Mouse (Mus musculus) intestine, embryonic 16.5 days (tissue): Measurements from ENCODE around the gene Mrps9. TPM values are rescaled to one million over a fixed set of nuclear protein-coding genes. Genes with fewer than 3 reads are reported as not detected.

Experiments used
- ATAC-seq: fragments of 200-750 bp; cut with Nextera tagmentation; 2 replicates; pipeline ENCODE4 v1.8.0; 2017; ENCODE audit warnings: moderate TSS enrichment, moderate library complexity
- H3K27ac ChIP-seq: fragments of 300-500 bp; sonication (generic); 2 replicates; pipeline ENCODE4 v1.5.1; 2014; ENCODE audit warnings: mild to moderate bottlenecking, low read length
- H3K27me3 ChIP-seq: fragments of 300-500 bp; sonication (generic); replicated peaks from 2 replicates; pipeline ENCODE4 v1.6.1; 2014; ENCODE audit warnings: low read length, control low read depth, mixed read lengths; ENCODE audit not compliant: control insufficient read depth, insufficient read depth
- H3K36me3 ChIP-seq: fragments of 300-500 bp; sonication (generic); 2 replicates; pipeline ENCODE4 v1.6.1; 2014; ENCODE audit warnings: low read length, control low read depth; ENCODE audit not compliant: control insufficient read depth, insufficient read depth
- H3K4me1 ChIP-seq: fragments of 300-500 bp; sonication (generic); 2 replicates; pipeline ENCODE4 v1.6.1; 2014; ENCODE audit warnings: low read length, control low read depth, mixed read lengths; ENCODE audit not compliant: control insufficient read depth, insufficient read depth
- H3K4me2 ChIP-seq: fragments of 300-500 bp; sonication (generic); 2 replicates; pipeline ENCODE4 v1.6.1; 2014; ENCODE audit warnings: low read depth, low read length, control low read depth
- H3K4me3 ChIP-seq: fragments of 300-500 bp; sonication (generic); 2 replicates; pipeline ENCODE4 v1.5.1; 2014; ENCODE audit warnings: mild to moderate bottlenecking, low read length
- H3K9ac ChIP-seq: fragments of 300-500 bp; sonication (generic); 2 replicates; pipeline ENCODE4 v1.6.1; 2014; ENCODE audit warnings: low read depth, low read length
- H3K9me3 ChIP-seq: fragments of 300-500 bp; sonication (generic); 2 replicates; pipeline ENCODE4 v1.6.1; 2016; ENCODE audit warnings: low read length, control low read depth; ENCODE audit not compliant: control insufficient read depth
- WGBS: fragments of 180-500 bp; shearing (Covaris S2); extraction: QIAGEN DNeasy Blood & Tissue Kit; methylation state at CpG from one replicate; pipeline ENCODE4 v1.1.7; 2014; 5-methylcytosine and 5-hydroxymethylcytosine counted together
- polyA plus RNA-seq: library from polyadenylated mRNA; unstranded; fragments of >200 nt; fragmentation: Nextera tagmentation; extraction: Ambion mirVana; gene quantifications from 2 replicates; pipeline ENCODE4 v1.2.1, GENCODE M21; 2015

The Mrps9 gene
- polyA plus RNA-seq, 1 experiment from 2014 or later: 65.6 TPM

DNA sequence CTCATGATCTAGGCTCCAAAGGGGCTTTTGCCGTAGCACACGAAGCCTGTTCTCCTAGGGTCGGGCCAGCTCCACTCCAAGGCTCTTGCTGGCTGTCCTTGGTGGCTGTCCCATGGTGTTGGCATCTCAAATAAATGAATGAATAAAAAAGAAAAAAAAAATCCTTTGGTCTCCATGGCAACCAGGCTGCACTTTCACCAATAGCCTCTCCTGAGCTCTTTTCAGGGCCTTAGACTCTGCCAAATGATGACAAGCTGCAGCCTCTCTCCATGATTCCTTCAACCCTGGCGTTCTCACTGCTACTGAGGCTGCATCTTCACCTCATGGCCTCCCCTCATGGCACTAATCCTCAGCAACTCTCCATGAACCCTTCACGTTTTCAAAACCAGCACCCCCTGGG is 72.9 kb downstream of the Mrps9 start:
- H3K4me3 ChIP-seq: no peak overlapping the region
- WGBS: 66% methylated on average over 5 of the region's 5 CpGs
- no peaks in the 10 kb centered on the region for H3K9me3 ChIP-seq
- no peaks in the 10 kb centered on the region for H3K4me1 ChIP-seq
- no peak overlapping the region for H3K27ac ChIP-seq
- no peak overlapping the region for H3K4me2 ChIP-seq
- no peaks in the 10 kb centered on the region for H3K36me3 ChIP-seq
- H3K9ac ChIP-seq: no peak overlapping the region
- H3K27me3 ChIP-seq: no peaks in the 10 kb centered on the region
- ATAC-seq: no peak

DNA sequence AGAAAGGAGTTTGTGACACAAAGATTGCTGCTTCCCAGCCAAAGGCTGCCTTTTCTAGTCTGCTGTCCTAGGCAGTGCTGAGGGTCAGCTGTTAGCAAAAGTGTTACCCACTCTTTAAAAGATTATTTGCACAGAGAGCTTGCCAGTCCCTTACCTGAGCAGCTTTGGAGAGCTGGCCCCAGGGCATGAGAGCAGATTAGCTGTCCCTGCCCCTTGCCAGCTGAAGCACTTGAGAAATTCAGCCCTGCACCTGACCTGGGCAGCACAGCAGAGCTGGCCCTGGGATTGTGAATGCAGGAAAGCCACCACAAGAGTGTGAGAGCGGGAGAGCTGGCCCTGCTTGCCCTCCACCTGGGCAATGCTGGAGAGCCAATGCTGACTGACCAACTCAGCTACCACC is 82.6 kb downstream of the Mrps9 start:
- Histone ChIP-seq H3K36me3 (no peaks in the 10 kb centered on the region), H3K9me3 (no peaks in the 10 kb centered on the region), H3K4me3 (no peak overlapping the region), H3K9ac (no peak overlapping the region), H3K27ac (no peak overlapping the region), H3K27me3 (no peaks in the 10 kb centered on the region), H3K4me1 (no peaks in the 10 kb centered on the region), H3K4me2 (no peak overlapping the region)
- 77% methylated on average over 1 of the region's 1 CpGs for WGBS
- no peak for ATAC-seq

DNA sequence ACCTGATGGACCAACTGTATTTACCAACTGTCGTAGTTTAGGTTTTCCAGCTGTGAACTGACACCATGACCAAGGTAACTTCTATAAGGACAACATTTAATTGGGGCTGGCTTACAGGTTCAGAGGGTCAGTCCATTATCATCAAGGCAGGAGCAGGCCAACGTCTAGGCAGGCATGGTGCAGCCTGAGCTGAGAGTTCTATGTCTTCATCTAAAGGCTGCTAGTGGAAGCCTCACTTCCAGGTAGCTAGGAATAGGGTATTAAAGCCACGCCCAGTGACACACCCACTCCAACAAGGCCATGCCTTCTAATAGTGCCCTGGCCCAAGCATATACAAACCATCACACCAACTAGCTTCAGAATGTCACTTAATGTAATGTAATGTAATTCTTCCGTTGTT is 97.5 kb downstream of the Mrps9 start:
- H3K27ac ChIP-seq: no peak overlapping the region
- H3K9me3 ChIP-seq: no peaks in the 10 kb centered on the region
- H3K27me3 ChIP-seq: peaks cover 3% of the 10 kb centered on the region
- WGBS: 74% methylated on average over 4 of the region's 4 CpGs
- H3K4me1 ChIP-seq: peaks cover under 1% of the 10 kb centered on the region; the same call in 1 of the 2 replicates
- H3K36me3 ChIP-seq: no peaks in the 10 kb centered on the region
- no peak overlapping the region for H3K4me2 ChIP-seq
- H3K4me3 ChIP-seq: no peak overlapping the region
- H3K9ac ChIP-seq: no peak overlapping the region
- ATAC-seq: no peak

DNA sequence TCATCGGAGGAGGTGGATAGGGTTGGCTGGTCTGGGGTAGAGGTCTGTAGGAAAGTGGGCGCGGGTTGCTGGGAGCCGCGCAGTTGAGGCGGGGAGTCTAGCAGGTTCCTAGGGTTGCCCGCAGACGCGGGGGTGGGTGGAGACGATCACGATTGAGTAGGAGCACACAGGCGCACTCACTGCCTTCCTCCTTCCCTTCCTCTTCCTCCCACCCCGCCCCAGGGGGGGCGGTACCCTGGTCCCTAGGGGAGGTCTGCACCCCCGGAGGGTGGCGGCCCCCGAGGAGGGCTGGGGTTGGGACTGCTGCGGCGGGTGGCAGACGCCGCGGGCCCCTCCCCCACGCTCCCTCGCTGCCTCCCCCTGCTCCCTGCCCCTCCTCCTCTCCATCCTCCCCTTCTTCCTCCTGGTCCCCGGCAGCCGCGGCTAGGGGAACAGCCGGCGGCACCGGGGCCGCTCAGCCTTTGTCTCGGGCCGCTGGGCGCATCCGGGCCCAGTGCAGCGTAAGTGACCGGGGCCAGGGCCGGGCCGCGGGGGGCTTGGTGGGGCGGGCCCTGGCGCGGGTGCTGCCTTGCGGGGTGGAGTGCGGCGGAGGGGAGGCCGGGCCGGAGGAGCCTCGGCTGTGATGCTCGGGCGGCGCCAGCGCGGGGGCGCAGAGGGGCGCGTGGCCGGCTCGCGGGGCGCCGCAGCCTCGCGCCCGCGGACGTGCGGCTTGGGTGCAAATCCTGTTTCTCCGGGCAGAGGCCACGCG is 101.9 kb downstream of the Mrps9 start, which contains the start of gene Gpr45:
Gpr45 (plus strand) TSS at position 139 of the 748 bp plus-strand sequence.
- peak; percentile 87 for ATAC-seq

DNA sequence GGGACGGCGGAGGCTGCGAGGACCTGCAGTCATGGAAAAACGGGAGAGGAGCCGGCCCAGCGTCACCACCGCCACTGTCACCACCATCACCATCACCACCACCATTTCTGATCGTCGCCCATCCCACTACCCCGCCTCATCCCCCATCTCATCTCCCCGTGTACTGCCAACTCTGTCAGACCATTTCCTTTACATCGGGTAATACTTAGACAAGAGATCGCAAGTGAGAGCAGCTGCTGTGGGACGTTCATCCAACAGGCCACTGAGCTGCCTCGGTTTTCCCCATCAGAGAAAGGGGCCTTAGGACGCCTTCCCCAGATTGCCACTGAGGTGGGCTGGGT is 102.4 kb downstream of the Mrps9 start:
- Histone ChIP-seq H3K4me3 (peak overlapping the region; percentile 68), H3K27me3 (peaks cover 3% of the 10 kb centered on the region), H3K9ac (peak overlapping the region; percentile 76), H3K36me3 (no peaks in the 10 kb centered on the region), H3K27ac (no peak overlapping the region), H3K9me3 (no peaks in the 10 kb centered on the region), H3K4me1 (peaks cover 3% of the 10 kb centered on the region; the same call in 1 of the 2 replicates), H3K4me2 (peak overlapping the region; percentile 94)
- peak; percentile 46; the same call in 1 of the 2 replicates for ATAC-seq
- WGBS: 1% methylated on average over 16 of the region's 16 CpGs

More for the DNA sequence above, 101.9 kb downstream of the Mrps9 start, which contains the start of gene Gpr45:
- H3K27me3 ChIP-seq: peaks cover 3% of the 10 kb centered on the region
- H3K4me3 ChIP-seq: peak within 1 kb of the TSS; percentile 68
- H3K9ac ChIP-seq: peak within 1 kb of the TSS; percentile 76
- WGBS: under 1% methylated on average over 40 of the region's 71 CpGs
- peak within 1 kb of the TSS; percentile 94 for H3K4me2 ChIP-seq
- no peaks in the 10 kb centered on the region for H3K36me3 ChIP-seq
- H3K4me1 ChIP-seq: peaks cover 3% of the 10 kb centered on the region; the same call in 1 of the 2 replicates
- H3K9me3 ChIP-seq: no peaks in the 10 kb centered on the region
- H3K27ac ChIP-seq: no peak within 1 kb of the TSS

Other genes starting within 250 kb of the Mrps9 start
- 0.18 and 0.21 TPM in 2 replicates for gene Pou3f3, start 155.5 kb upstream of the Mrps9 start, polyA plus RNA-seq
- 3.6 TPM in 2 replicates for gene Gpr45, start 101.6 kb downstream of the Mrps9 start, polyA plus RNA-seq
- gene Tgfbrap1, start 247.4 kb downstream of the Mrps9 start, polyA plus RNA-seq: 8.6 and 9.8 TPM in 2 replicates
- gene AI597479, start 247.5 kb downstream of the Mrps9 start, polyA plus RNA-seq: 22.3 and 23.6 TPM in 2 replicates